Mouse (Mus musculus): Measurements from ENCODE around the gene Ankrd55.

Gene Ankrd55

GRCm38 (mm10) chr13:112340205-112340604, 52.0 kb downstream of the Ankrd55 start:
- in situ Hi-C loops (cut with MboI; ENCODE audit: low sequenced_read_pairs): no loop called here

DNA sequence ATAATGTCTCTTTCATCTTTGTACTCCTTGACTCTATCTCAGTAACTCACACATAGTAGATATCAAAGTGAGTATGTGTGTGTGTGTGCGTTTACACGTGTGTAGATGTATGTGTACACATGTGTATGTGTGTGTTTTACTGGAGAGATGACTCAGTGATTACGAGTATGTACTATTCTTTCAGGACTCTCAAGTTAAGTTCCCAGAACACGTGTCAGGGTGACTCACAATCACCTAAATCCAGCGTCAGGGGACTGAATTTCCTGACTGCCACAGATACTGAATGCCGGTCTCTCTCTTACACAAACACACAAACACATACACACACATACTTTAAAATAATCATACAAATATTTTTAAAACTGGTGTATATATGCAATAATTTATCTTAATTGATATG, 52.5 kb downstream of the Ankrd55 start:
- in situ Hi-C loops (cut with MboI; ENCODE audit: low sequenced_read_pairs): no loop called here

DNA sequence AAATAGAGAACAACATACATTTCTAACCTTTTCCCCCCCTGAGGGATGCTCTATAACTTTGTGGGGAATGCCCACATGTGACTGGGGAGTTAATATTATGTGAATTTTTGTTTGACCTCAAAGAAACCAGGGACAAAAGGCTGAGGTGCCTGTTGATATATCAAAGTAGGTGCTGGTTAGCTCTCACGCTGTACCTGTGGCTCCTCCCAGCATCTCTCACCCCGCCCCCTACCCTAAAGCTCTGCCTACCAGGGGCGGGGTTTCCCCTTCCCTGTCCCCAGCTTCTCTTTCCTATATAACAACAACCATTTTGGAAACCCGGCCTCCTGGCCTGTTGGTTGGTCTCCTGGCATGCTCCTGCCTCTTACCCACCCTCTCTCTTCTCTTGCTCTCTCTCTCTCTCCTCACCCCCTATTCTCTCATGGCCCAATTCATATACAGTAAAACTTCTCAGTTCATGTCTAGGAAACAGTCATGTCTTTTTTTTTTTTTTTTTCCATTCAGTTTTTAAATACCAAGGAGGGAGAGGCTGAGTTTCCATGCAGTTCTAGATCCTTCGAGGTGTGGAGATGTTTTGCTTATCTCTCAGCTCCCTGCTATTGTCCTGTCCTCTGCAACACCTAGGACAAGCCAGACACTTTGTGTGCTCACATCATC, 54.8 kb downstream of the Ankrd55 start:
- in situ Hi-C loops (cut with MboI; ENCODE audit: low sequenced_read_pairs): no loop called here

- in situ Hi-C loops (cut with MboI; ENCODE audit: low sequenced_read_pairs): no loop called here
Measured at GRCm38 (mm10) chr13:112343628-112344009, 55.4 kb downstream of the Ankrd55 start.

GRCm38 (mm10) chr13:112344270-112344864, 56.1 kb downstream of the Ankrd55 start:
- in situ Hi-C loops (cut with MboI; ENCODE audit: low sequenced_read_pairs): no loop called here

- in situ Hi-C loops (cut with MboI; ENCODE audit: low sequenced_read_pairs): no loop called here
Measured at GRCm38 (mm10) chr13:112345542-112345941, 57.3 kb downstream of the Ankrd55 start.

DNA sequence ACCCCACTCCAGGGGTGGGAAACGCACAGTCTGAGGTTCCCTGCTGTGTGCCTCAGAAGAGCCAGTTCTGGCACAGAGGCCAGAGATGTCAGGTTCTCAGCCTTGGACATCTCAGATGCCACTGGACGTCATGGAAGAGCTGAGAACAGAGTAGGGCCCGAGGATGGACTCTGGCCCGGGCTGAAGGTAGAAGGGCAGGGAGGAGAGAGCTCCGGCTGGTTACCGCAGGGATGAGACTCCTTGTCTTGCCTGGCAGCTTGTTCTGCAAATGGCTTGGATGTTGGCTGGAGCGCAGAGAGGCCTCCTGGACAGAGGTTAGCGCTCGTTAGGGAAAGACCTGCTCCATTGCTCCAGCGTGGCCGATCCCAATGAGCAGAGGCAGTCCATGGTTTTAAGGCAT, 57.8 kb downstream of the Ankrd55 start:
- in situ Hi-C loops (cut with MboI; ENCODE audit: low sequenced_read_pairs): no loop called here

DNA sequence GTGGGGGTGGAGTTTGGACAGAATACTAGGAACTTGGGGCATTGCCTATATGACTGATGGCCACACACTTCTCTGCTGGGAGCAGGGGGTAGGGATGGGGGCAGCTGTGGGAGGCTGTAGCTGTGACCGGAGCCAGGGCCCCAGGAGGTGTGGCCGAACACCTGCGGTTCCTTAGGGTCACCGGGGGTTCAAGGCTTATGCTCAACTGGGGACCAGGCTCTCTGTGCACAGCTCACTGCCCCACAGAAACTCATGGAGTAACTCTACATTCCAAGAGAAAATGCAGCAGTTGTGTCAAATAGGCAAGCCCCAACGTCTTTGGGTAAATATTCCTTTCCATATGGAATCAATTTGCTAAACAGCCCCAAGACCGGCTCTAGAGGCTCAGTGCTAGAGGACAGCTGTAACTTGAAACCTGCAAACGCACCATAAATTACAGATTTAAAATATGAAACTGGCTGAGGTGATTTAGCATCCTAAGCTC, 58.5 kb downstream of the Ankrd55 start:
- in situ Hi-C loops (cut with MboI; ENCODE audit: low sequenced_read_pairs): no loop called here

DNA sequence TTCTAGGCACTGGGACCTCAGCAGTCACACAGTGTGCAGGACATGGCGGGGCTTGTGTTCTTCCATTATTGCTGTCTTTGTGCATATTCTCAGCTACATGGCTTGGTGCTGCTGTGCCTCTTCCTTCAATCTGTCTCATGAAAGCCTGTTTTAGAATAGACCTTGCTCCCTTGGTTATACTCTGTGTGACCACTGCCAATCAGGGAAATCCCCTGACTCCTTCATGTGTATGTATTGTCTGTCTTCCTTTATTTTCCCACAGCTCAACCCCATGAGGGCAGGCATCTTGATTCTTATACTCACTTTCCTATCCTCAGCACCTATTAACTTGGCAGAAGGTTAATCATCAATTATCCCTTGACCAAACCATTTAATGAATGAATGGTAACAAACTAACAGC, 60.0 kb downstream of the Ankrd55 start:
- in situ Hi-C loops (cut with MboI; ENCODE audit: low sequenced_read_pairs): no loop called here

DNA sequence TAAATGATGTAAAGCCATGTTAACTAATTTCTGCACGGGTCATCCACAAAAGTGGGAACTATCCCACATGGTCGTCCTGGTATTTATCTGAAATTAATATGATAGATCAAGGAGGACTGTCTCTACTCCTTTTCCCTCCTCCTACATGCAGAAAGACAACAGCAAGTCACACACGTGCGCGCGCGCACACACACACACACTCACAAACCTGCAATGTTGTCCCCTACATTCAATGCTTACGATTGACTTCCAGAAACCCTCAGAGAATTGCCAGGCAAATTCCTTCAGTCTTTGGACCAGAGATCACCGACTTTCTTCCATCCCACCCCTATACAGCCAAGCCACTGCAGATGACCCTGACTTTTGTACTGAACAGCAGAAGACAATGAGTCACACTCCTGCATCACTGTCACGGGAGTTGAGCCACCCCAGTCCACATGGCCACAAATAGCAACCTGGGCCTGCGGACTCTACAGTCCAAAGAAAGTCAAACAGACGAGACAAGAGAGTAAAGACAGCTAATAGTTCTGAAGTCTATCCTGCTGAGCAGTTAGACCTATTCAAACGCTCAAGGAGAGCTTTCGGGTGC, 60.7 kb downstream of the Ankrd55 start:
- in situ Hi-C loops (cut with MboI; ENCODE audit: low sequenced_read_pairs): no loop called here

DNA sequence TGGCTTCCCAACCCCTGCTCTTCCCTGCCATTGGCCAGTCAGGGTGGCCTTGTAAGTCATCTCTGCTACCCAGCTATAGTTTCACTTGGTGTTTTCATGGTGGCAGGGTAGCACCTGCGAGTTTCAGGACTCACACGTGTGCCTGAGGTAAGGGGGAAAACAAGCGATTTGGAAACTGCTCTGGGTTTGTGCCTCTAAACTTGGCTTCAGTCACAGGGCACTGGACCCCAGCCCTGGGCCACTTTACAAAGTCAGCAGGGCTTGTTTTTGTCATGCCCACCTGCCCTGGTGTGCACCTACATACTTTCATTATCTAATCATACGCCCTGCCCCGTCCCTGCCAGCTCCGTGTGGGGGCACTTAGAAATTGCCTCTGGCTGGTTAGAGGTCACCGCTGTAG, 61.2 kb downstream of the Ankrd55 start:
- in situ Hi-C loops (cut with MboI; ENCODE audit: low sequenced_read_pairs): no loop called here

DNA sequence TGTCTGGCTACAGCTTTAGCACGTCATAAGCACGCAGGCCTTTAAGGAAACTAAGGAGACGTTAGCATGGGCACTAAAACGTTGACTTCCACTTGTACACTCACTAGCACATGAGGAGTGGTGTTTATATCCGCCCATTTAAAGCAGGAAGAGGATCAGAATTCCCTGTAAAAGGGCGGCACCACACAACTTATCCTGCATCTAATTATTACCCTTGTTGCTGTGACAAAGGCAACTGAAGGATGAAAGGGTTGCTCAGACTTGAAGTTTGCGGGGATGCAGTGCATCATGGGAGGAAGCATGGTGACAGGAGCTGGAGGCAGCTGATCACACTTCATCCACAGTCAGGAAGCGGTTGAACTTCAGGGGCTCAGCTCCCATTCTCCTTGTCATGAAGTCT, 63.7 kb downstream of the Ankrd55 start:
- in situ Hi-C loops (cut with MboI; ENCODE audit: low sequenced_read_pairs): no loop called here

DNA sequence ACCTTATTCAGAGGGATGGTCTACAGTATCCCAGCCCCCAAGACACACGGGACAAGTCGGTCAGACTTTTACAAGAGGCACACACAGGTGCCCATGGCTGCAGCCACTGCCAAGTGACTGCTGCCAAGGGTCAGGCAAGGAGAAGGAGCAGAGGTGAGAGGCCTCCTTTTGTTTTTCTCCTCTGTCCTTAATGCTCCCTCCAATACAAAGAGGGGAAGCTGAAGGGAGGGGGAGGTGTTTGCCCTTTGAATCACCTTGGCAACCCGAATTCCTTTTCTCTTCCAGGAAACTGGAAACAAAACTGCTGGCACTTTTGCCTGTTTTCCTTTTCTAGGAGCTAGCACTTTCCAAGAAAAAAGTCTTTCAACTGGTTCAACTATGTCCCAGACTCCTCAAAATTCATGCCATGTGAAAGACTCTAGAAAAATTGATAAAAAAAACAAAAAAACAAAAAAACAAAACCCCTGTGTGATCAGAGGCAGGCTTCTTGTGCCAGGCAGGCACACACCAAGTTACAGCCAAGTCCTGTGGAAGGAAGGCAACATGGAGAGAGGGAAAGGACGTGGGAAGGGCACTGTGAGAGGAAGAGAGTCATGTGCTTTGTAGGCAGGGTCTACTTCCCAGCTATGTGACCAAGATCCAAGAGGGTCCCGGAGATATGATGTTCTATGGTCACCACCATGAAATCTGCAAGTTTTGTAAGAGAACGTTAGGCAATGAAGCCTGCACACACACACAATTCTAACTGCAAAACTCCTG, 66.0 kb downstream of the Ankrd55 start:
- in situ Hi-C loops (cut with MboI; ENCODE audit: low sequenced_read_pairs): no loop called here

DNA sequence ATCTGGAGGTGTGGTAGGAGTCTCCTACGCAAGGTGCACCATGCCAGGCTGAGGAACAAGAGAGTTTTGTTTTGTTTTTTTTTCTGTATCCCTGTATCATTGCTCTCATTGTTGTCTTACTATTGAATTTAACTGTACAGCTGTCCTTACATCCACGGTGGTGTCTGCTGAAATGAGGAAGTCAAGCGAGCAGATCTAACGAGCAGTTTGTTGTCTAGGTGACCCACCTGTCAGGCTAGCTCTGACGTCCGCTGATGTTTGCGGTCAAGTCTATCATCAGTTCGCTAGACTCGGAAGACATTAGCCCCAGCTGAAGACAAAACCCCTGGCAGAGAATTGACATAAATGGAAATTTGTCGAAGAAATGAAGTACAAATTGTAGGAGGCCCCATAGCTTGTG, 66.7 kb downstream of the Ankrd55 start:
- in situ Hi-C loops (cut with MboI; ENCODE audit: low sequenced_read_pairs): no loop called here

GRCm38 (mm10) chr13:112355794-112356486, 67.7 kb downstream of the Ankrd55 start:
- in situ Hi-C loops (cut with MboI; ENCODE audit: low sequenced_read_pairs): no loop called here

GRCm38 (mm10) chr13:112361575-112361974, 73.3 kb downstream of the Ankrd55 start:
- in situ Hi-C loops (cut with MboI; ENCODE audit: low sequenced_read_pairs): no loop called here

DNA sequence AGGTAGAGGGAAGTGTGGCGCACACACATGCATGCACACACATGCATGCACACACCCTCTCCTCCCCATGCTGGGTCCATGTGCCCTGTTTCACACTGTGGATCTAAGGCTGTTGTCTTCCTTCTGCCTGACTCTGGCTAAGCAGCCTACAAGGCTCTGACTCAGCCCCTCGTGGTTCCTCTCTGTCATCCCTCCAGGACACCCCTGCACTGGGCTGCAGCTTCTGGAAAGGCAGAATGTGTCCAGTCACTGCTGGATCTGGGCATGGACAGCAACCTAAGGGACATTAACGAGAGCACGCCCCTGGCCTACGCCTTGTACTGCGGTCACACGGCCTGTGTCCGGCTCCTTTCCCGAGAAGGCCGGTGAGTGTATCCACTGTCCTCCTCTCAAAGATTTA, 75.0 kb downstream of the Ankrd55 start:
- in situ Hi-C loops (cut with MboI; ENCODE audit: low sequenced_read_pairs): no loop called here

GRCm38 (mm10) chr13:112363746-112364145, 75.5 kb downstream of the Ankrd55 start:
- in situ Hi-C loops (cut with MboI; ENCODE audit: low sequenced_read_pairs): no loop called here

- in situ Hi-C loops (cut with MboI; ENCODE audit: low sequenced_read_pairs): no loop called here
Measured at GRCm38 (mm10) chr13:112364698-112365097, 76.4 kb downstream of the Ankrd55 start.

- in situ Hi-C loops (cut with MboI; ENCODE audit: low sequenced_read_pairs): no loop called here
Measured at GRCm38 (mm10) chr13:112365303-112365702, 77.1 kb downstream of the Ankrd55 start.

GRCm38 (mm10) chr13:112365762-112366161, 77.5 kb downstream of the Ankrd55 start:
- in situ Hi-C loops (cut with MboI; ENCODE audit: low sequenced_read_pairs): no loop called here

Data from CH12F3 (cell line).